In genomic region chr3:51083583-51083982, GRCm38 (mm10) we compare ENCODE assay signal across 18 mouse cellular contexts.
DNase-seq lines count a peak whose midpoint lies in the region; ATAC-seq and TF ChIP-seq lines count a peak whose summit lies in the region.
"Had no signal": no experiment of that assay in that cellular context is flagged by ENCODE, and none has a peak within 500 bp of the region (broad histone marks: within the 10 kb centered on the region; RNA-seq: fewer than 3 reads in every experiment).

No protein-coding gene starts in this region.

- no peak overlapping the region; the same call in 1 of the 2 replicates for H3K4me2 ChIP-seq in neural tube, embryonic 13.5 days
- 0 out of 2 replicates have a peak overlapping the region, but pooled peaks have one; percentile 19 for H3K4me2 ChIP-seq in forebrain, embryonic 15.5 days (replicated peaks)
- H3K4me2 ChIP-seq in limb, embryonic 13.5 days (replicated peaks): 0 out of 2 replicates have a peak overlapping the region, but pooled peaks have one; percentile 37
- H3K4me2 ChIP-seq: heart, embryonic 12.5 days; midbrain, embryonic 12.5 days had no signal

- H3K4me3 ChIP-seq in neural tube, embryonic 13.5 days: no peak overlapping the region
- no peak overlapping the region for H3K4me3 ChIP-seq in forebrain, embryonic 15.5 days
- no peak overlapping the region for H3K4me3 ChIP-seq in limb, embryonic 13.5 days
- H3K4me3 ChIP-seq in cerebellum, adult 2 months (replicated peaks; ENCODE audit: insufficient read depth, low read depth, low read length): no peak overlapping the region
- H3K4me3 ChIP-seq: heart, embryonic 12.5 days; layer of hippocampus, adult 2 months; midbrain, embryonic 12.5 days had no signal

- no peaks in the 10 kb centered on the region for H3K36me3 ChIP-seq in neural tube, embryonic 13.5 days
- H3K36me3 ChIP-seq in forebrain, embryonic 15.5 days: no peaks in the 10 kb centered on the region
- no peaks in the 10 kb centered on the region for H3K36me3 ChIP-seq in limb, embryonic 13.5 days
- H3K36me3 ChIP-seq: heart, embryonic 12.5 days; midbrain, embryonic 12.5 days had no signal

- no peak for TF ChIP-seq POLR2A in cerebellum, adult 2 months (IDR thresholded peaks at IDR 0.05; ENCODE audit: borderline replicate concordance, insufficient read depth, low read length)

- no peak for DNase-seq in neural tube, embryonic 10.5 days (ENCODE audit: extremely low spot score, low spot score)
- DNase-seq in right cerebral cortex, postnatal 14 days: no peak
- no peak for DNase-seq in cerebellum, adult 2 months
- DNase-seq in heart, adult 11 months: no peak
- DNase-seq: cerebellum, postnatal 25 days; heart, postnatal 36 days; kidney, postnatal 10 days; left cerebral cortex, postnatal 4 days; lung, adult 18-20 months had no signal

- H3K9me3 ChIP-seq in neural tube, embryonic 13.5 days: no peaks in the 10 kb centered on the region
- no peaks in the 10 kb centered on the region for H3K9me3 ChIP-seq in forebrain, embryonic 15.5 days
- no peaks in the 10 kb centered on the region for H3K9me3 ChIP-seq in limb, embryonic 13.5 days
- H3K9me3 ChIP-seq: heart, embryonic 12.5 days; midbrain, embryonic 12.5 days had no signal

- H3K9ac ChIP-seq in neural tube, embryonic 13.5 days: no peak overlapping the region
- no peak overlapping the region for H3K9ac ChIP-seq in forebrain, embryonic 15.5 days (replicated peaks)
- no peak overlapping the region for H3K9ac ChIP-seq in limb, embryonic 13.5 days
- H3K9ac ChIP-seq: heart, embryonic 12.5 days; midbrain, embryonic 12.5 days had no signal

- peaks cover 45% of the 10 kb centered on the region for H3K4me1 ChIP-seq in neural tube, embryonic 13.5 days (replicated peaks)
- H3K4me1 ChIP-seq in forebrain, embryonic 15.5 days: peaks cover 35% of the 10 kb centered on the region
- peaks cover 57% of the 10 kb centered on the region for H3K4me1 ChIP-seq in limb, embryonic 13.5 days
- no peaks in the 10 kb centered on the region; the same call in 1 of the 2 replicates for H3K4me1 ChIP-seq in cerebellum, adult 2 months (ENCODE audit: control insufficient read depth, insufficient read depth, low read length)

- no peak for ATAC-seq in neural tube, embryonic 13.5 days (ENCODE audit: low read depth)
- ATAC-seq in forebrain, embryonic 15.5 days (replicated peaks): peak; percentile 46
- no peak for ATAC-seq in limb, embryonic 13.5 days (ENCODE audit: low FRiP score, low read depth)
- ATAC-seq: intestine, postnatal 0 days had no signal

- no peaks in the 10 kb centered on the region for H3K27me3 ChIP-seq in neural tube, embryonic 13.5 days
- no peaks in the 10 kb centered on the region for H3K27me3 ChIP-seq in forebrain, embryonic 15.5 days
- H3K27me3 ChIP-seq in limb, embryonic 13.5 days: no peaks in the 10 kb centered on the region
- no peaks in the 10 kb centered on the region for H3K27me3 ChIP-seq in cerebellum, adult 2 months (ENCODE audit: control insufficient read depth, insufficient read depth, low read length)
- H3K27me3 ChIP-seq: heart, embryonic 12.5 days had no signal

- peak overlapping the region; percentile 76 for H3K27ac ChIP-seq in neural tube, embryonic 13.5 days (replicated peaks)
- peak overlapping the region; percentile 77 for H3K27ac ChIP-seq in forebrain, embryonic 15.5 days (replicated peaks)
- peak overlapping the region; percentile 89 for H3K27ac ChIP-seq in limb, embryonic 13.5 days
- H3K27ac ChIP-seq in cerebellum, adult 2 months (ENCODE audit: insufficient read depth, low read length): no peak overlapping the region
- H3K27ac ChIP-seq: layer of hippocampus, adult 2 months; macrophage; midbrain, embryonic 12.5 days; stomach, postnatal 0 days had no signal

- TF ChIP-seq CTCF in cerebellum, adult 2 months (IDR thresholded peaks at IDR 0.05; ENCODE audit: borderline replicate concordance, insufficient read depth, low read depth, low read length): no peak

- whole genome bisulfite sequencing in neural tube, embryonic 13.5 days: 45% methylated on average over 7 of the region's 7 CpGs
- 12% methylated on average over 7 of the region's 7 CpGs for WGBS in forebrain, embryonic 15.5 days
- 49% methylated on average over 7 of the region's 7 CpGs for WGBS in limb, embryonic 13.5 days
- WGBS in cerebellum, adult 2 months: 63% methylated on average over 7 of the region's 7 CpGs
